Mouse (Mus musculus): Measurements from ENCODE around the gene Pnck. TPM values are rescaled to one million over a fixed set of nuclear protein-coding genes. Genes with fewer than 3 reads are reported as not detected.
A peak's percentile ranks its signal among the peaks of the same experiment; 100 is the strongest.

The Pnck gene
- polyA plus RNA-seq, 1 experiment from 2014 or later: 7.3 TPM

DNA sequence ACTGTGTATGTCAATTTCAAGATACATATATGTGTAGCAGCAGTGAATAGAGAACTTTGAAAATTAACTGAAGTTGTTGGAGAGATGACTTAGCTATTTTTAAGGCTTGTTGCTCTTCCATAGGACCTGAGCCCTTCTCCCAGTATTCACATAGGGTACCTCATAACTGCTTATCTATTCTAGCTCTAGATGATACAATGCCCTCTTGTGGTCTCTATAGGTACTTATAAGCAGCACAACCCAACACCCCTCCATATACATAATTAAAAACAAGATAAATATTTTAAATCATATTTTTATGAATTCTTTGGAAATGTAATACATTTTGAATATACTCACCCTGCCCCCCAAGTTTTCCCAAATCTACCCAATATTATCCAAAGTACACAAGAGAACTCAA is 3.2 kb upstream of the Pnck start:
- Histone ChIP-seq H3K36me3 (no peaks in the 10 kb centered on the region), H3K27me3 (ENCODE audit: insufficient read depth, poor library complexity, severe bottlenecking) (peaks cover 25% of the 10 kb centered on the region; the same call in 1 of the 2 replicates), H3K4me3 (no peak overlapping the region), H3K4me1 (no peaks in the 10 kb centered on the region), H3K27ac (no peak overlapping the region), H3K9me3 (no peaks in the 10 kb centered on the region)
- no peak for DNase-seq (ENCODE audit: low spot score)

DNA sequence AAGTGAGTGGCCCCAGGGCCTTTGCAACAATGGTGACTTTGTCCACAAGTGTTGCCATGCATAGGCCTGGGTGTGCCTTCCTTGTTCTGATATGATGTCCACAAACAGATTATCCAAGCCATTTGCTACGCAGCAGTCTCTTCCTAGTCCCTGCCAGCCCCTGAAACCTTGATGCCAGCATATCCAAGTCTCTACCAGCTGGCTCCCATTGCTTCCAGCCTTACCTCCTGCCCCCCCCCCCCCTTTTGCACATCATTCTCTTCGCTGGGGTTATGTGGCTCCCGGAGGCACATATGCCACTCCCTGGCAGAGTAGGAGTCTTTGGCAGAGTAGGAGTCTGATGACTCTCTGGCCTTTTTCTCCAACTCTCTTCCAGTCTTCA is 358 bp upstream of the Pnck start:
- no peaks in the 10 kb centered on the region for H3K36me3 ChIP-seq
- no peaks in the 10 kb centered on the region for H3K9me3 ChIP-seq
- no peaks in the 10 kb centered on the region for H3K4me1 ChIP-seq
- WGBS: 64% methylated on average over 3 of the region's 3 CpGs
- DNase-seq (ENCODE audit: low spot score): peak; percentile 58
- H3K27me3 ChIP-seq (ENCODE audit: insufficient read depth, poor library complexity, severe bottlenecking): peaks cover 50% of the 10 kb centered on the region; the same call in 1 of the 2 replicates
- peak overlapping the region; percentile 78 for H3K27ac ChIP-seq
- H3K4me3 ChIP-seq: peak overlapping the region; percentile 60

DNA sequence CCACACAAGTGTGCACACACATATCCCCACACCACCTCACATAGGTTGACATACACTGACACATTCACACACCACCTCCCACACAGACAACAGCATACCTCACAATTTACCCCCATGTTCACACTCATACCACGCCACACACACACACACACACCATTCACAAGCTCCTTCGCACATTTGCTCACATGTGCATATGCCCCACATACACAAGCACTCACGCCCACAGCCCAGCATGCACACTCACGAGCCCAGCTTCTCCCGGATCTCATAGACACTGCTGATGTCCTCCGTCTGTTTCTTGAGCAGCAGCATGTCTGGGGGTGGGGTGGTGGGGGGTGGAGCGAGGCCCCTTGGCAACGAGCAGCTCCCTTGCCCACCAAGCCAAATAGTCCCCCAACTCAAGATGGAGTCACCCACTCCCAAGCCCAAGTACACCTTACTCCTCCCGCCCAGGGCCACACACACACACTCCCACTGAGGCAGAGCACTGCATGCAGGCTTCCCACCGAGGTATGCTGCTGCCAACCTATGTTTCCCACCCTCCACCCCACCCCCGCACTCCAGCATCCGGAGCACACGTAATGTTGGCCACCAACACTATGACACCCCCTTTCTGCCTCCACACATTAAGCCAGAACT is 862 bp downstream of the Pnck start:
- no peaks in the 10 kb centered on the region for H3K36me3 ChIP-seq
- H3K4me1 ChIP-seq: no peaks in the 10 kb centered on the region
- H3K27me3 ChIP-seq (ENCODE audit: insufficient read depth, poor library complexity, severe bottlenecking): peaks cover 50% of the 10 kb centered on the region; the same call in 1 of the 2 replicates
- peak overlapping the region; percentile 78; the same call in 1 of the 2 replicates for H3K27ac ChIP-seq
- WGBS: 58% methylated on average over 13 of the region's 13 CpGs
- DNase-seq (ENCODE audit: low spot score): peak; percentile 47
- no peaks in the 10 kb centered on the region for H3K9me3 ChIP-seq
- peak overlapping the region; percentile 60; the same call in 1 of the 2 replicates for H3K4me3 ChIP-seq

DNA sequence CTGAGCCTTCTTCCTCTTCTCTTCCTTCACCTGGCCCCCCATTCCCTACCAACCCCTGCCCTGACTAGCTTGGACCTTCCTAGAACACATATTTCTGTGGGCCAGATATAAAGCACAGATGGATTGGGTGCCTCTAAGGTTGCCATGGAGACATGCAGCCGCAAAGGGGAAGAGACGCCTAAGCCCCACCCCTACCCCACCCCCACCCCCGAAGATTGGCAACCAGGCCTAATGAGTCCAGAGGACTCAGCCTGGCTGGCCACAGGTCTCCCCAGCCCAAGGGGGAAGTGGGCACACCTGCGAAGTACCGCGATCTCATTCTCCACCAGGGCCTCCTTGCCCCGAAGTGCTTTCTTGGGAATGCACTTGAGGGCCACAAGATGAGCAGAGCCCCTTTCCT is 1.5 kb downstream of the Pnck start:
- WGBS: 46% methylated on average over 7 of the region's 7 CpGs
- no peaks in the 10 kb centered on the region for H3K9me3 ChIP-seq
- H3K36me3 ChIP-seq: no peaks in the 10 kb centered on the region
- H3K27me3 ChIP-seq (ENCODE audit: insufficient read depth, poor library complexity, severe bottlenecking): peaks cover 50% of the 10 kb centered on the region; the same call in 1 of the 2 replicates
- no peak for DNase-seq (ENCODE audit: low spot score)
- H3K4me3 ChIP-seq: no peak overlapping the region
- no peak overlapping the region for H3K27ac ChIP-seq
- H3K4me1 ChIP-seq: no peaks in the 10 kb centered on the region

DNA sequence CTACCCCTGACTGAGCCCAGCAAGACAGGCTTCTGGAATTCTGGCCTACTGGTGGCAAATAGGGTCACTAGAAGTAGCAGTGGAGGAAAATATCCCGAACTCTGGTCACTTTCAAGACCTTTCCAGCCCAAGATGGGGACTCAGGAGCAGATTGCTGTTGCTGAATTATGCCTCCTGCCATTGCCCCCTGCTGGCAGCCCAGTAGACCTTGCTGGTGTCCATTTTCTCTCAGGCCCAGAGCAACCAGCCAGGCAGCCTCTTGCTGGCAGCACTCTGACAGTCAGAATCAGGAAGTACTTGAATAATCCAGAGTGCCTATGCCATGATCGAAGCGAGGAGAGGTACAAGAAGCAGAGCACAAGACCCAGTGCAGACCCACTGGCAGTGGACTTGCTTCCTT is 4.4 kb downstream of the Pnck start:
- Histone ChIP-seq H3K4me3 (no peak overlapping the region), H3K36me3 (no peaks in the 10 kb centered on the region), H3K27me3 (ENCODE audit: insufficient read depth, poor library complexity, severe bottlenecking) (peaks cover 46% of the 10 kb centered on the region; the same call in 1 of the 2 replicates), H3K9me3 (no peaks in the 10 kb centered on the region), H3K27ac (no peak overlapping the region), H3K4me1 (no peaks in the 10 kb centered on the region)
- 72% methylated on average over 3 of the region's 3 CpGs for WGBS
- no peak for DNase-seq (ENCODE audit: low spot score)

DNA sequence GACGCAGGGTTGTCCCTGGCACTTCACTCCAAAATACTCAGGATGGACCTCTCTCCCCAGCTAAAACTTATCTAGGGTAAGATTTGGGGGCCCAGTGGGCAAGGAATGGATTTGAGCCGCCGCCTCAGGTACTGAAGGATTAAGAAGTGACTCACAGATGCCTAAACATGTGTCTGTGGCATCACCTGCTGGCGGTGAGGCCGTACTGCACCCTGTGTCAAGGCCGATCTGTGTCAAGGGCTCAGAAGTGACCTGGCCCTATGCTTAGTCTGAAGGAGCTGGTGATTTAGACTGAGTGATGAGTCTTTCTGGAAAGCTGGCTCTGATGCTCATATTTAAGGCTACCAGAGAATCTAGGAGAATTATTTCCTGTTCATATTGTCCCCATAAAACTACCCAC is 5.7 kb downstream of the Pnck start:
- Histone ChIP-seq H3K4me3 (no peak overlapping the region), H3K27me3 (ENCODE audit: insufficient read depth, poor library complexity, severe bottlenecking) (peaks cover 35% of the 10 kb centered on the region; the same call in 1 of the 2 replicates), H3K4me1 (no peaks in the 10 kb centered on the region), H3K27ac (no peak overlapping the region), H3K36me3 (no peaks in the 10 kb centered on the region), H3K9me3 (no peaks in the 10 kb centered on the region)
- peak; percentile 82 for DNase-seq (ENCODE audit: low spot score)
- 14% methylated on average over 6 of the region's 6 CpGs for WGBS

DNA sequence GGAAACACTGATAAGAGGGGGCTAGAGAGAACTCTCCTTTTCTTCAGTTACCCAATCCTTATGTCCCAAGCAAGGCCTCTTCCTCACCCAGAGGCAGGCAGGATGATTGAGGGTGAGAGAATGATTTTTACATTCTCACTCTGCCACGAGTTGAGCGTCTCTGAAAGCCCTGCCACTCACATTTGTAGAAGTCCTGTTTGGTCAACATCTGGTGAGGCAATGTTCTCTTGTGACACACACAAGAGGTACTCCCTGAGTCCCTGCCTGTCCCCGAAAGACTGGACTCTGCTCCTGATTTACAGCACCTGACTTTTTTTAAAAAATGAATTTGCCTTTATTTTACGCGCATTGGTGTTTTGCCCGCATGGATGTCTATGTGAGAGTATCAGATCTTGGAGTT is 6.5 kb downstream of the Pnck start:
- H3K36me3 ChIP-seq: no peaks in the 10 kb centered on the region
- H3K9me3 ChIP-seq: no peaks in the 10 kb centered on the region
- WGBS: 75% methylated on average over 6 of the region's 6 CpGs
- H3K27me3 ChIP-seq (ENCODE audit: insufficient read depth, poor library complexity, severe bottlenecking): peaks cover 28% of the 10 kb centered on the region; the same call in 1 of the 2 replicates
- no peaks in the 10 kb centered on the region for H3K4me1 ChIP-seq
- no peak overlapping the region for H3K4me3 ChIP-seq
- DNase-seq (ENCODE audit: low spot score): no peak
- H3K27ac ChIP-seq: no peak overlapping the region

DNA sequence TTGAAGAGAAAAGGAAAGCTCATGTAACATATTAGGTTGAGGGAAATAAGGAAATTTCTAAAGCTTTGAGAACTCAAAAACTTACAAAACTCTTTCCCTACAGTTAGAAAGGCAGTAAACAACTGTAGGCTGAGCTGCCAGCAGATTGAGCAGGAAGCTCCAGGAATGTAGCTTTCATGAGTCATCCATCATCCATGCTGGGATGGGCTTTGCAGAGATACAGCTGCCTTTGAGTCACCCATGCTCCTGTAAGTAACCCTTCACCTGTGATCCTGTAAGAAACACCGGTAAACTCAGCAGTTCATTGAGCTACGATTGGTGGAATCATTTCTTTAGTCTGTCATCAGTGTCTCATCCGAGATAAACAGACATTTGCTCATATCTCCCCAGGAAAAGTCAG is 9.0 kb downstream of the Pnck start:
- WGBS: 62% methylated on average over 3 of the region's 3 CpGs
- Histone ChIP-seq H3K36me3 (no peaks in the 10 kb centered on the region), H3K4me3 (no peak overlapping the region), H3K4me1 (no peaks in the 10 kb centered on the region), H3K27me3 (ENCODE audit: insufficient read depth, poor library complexity, severe bottlenecking) (0 out of 2 replicates have a peak, but pooled peaks cover 5% of the 10 kb centered on the region), H3K9me3 (no peaks in the 10 kb centered on the region), H3K27ac (no peak overlapping the region)
- no peak for DNase-seq (ENCODE audit: low spot score)

DNA sequence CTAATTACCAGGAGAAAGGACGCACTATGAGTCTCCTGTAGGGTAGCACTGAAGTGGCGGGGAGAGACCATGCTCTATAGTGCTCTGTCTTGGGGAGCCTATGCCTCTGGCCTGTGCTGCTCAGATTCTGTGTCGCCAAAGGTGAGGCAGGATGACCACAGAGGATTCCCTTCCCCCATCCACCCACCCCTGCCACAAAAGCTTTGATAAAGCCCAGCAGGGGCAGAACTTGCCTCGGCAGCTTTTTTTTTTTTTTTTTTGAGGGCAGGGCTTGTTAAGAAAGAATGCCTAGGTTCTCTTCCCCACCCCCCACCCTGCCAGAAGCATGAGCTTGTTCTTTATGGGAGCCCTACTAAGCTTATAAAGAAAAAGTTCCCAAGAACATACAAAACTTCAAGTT is 14.8 kb downstream of the Pnck start:
- DNase-seq (ENCODE audit: low spot score): no peak
- peaks cover 25% of the 10 kb centered on the region for H3K27me3 ChIP-seq (ENCODE audit: insufficient read depth, poor library complexity, severe bottlenecking)
- H3K4me3 ChIP-seq: no peak overlapping the region
- no peaks in the 10 kb centered on the region for H3K4me1 ChIP-seq
- H3K27ac ChIP-seq: no peak overlapping the region
- WGBS: 15% methylated on average over 4 of the region's 4 CpGs
- H3K9me3 ChIP-seq: no peaks in the 10 kb centered on the region
- H3K36me3 ChIP-seq: no peaks in the 10 kb centered on the region; the same call in 1 of the 2 replicates

DNA sequence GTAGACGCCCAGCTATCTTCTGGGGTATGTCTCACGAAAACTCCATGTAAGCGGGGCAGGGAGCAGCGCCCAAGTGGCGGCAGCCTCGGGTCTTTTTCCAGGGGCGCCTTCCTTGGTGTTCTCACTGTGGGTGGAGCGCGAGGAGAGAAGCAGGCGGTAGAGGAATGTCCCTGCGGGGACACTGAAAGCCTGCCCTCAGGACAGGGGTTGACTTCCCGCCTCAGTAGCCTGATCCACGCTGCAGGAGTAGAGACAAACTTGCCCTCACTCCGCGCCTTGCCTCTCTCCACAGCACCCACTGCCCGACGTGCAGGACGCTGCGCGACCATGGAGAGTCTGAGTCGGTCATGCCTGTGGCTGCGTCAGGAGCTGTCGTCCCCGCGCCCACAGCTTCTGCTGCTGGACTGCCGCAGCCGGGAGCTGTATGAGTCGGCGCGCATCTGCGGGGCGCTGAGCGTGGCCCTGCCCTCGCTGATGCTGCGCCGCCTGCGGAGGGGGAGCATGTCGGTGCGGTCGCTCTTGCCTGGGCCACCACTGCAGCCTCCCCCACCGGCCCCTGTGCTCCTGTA is 19.9 kb downstream of the Pnck start:
- peak; percentile 74 for DNase-seq (ENCODE audit: low spot score)
- peaks cover 19% of the 10 kb centered on the region for H3K4me1 ChIP-seq
- WGBS: 18% methylated on average over 40 of the region's 41 CpGs

DNA sequence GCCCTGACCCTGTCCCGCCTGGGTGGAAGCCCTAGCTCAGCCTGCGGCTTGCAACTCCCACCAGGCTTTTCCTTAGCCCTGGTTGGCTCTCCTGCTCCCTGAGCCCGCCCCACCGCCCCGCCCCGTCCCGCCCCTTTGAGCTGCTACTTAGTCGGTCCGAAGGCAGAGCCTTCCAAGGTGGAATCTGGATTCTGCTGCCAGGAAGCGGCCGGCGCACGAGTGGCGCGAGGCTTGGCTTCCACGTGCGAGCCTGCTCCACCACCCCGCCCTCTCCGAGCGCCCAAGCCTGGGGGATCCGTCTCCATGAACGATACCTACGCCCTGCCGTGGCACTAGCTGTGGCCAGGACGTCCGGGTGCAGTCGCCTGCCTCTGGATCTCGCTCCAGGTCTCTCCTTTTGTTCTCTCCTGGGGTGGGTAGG is 20.7 kb downstream of the Pnck start, which contains the start of gene Dusp9:
Gene Dusp9, plus strand, starts transcription at position 165 of the 421 bp plus-strand sequence.
- Histone ChIP-seq H3K4me3 (peak within 1 kb of the TSS; percentile 57), H3K27ac (peak within 1 kb of the TSS; percentile 81), H3K27me3 (ENCODE audit: insufficient read depth, poor library complexity, severe bottlenecking) (peaks cover 80% of the 10 kb centered on the region), H3K4me1 (peaks cover 19% of the 10 kb centered on the region), H3K9me3 (no peaks in the 10 kb centered on the region), H3K36me3 (no peaks in the 10 kb centered on the region; the same call in 1 of the 2 replicates)
- DNase-seq (ENCODE audit: low spot score): peak; percentile 84
- 11% methylated on average over 28 of the region's 28 CpGs for WGBS

More for the DNA sequence above, 19.9 kb downstream of the Pnck start:
- no peaks in the 10 kb centered on the region; the same call in 1 of the 2 replicates for H3K36me3 ChIP-seq
- H3K27ac ChIP-seq: peak overlapping the region; percentile 81
- peaks cover 75% of the 10 kb centered on the region for H3K27me3 ChIP-seq (ENCODE audit: insufficient read depth, poor library complexity, severe bottlenecking)
- H3K4me3 ChIP-seq: peak overlapping the region; percentile 57
- H3K9me3 ChIP-seq: no peaks in the 10 kb centered on the region

DNA sequence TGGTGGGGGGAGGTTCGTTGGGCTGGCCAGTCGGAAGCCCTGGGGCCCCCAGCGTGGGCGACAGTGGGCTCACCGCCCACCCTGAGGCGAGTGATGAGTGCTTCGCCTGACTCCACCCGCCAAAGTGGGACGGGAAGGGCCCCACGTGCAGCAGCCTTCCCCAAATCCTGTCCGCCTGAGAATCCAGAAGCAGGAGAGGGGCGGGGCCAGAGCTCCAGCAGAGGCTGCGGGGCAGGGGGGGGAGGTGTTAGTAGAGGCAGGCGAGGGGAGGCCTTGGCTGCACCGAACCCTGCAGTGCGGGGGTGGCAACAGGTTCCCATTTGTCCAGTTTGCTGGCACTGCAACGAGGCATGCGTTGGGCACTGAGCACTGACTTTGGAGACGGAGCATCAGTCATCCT is 22.5 kb downstream of the Pnck start:
- Histone ChIP-seq H3K4me3 (peak overlapping the region; percentile 48), H3K27ac (no peak overlapping the region), H3K27me3 (ENCODE audit: insufficient read depth, poor library complexity, severe bottlenecking) (peaks cover 89% of the 10 kb centered on the region), H3K4me1 (peaks cover 19% of the 10 kb centered on the region), H3K36me3 (no peaks in the 10 kb centered on the region), H3K9me3 (no peaks in the 10 kb centered on the region)
- DNase-seq (ENCODE audit: low spot score): no peak
- WGBS: 10% methylated on average over 19 of the region's 19 CpGs

DNA sequence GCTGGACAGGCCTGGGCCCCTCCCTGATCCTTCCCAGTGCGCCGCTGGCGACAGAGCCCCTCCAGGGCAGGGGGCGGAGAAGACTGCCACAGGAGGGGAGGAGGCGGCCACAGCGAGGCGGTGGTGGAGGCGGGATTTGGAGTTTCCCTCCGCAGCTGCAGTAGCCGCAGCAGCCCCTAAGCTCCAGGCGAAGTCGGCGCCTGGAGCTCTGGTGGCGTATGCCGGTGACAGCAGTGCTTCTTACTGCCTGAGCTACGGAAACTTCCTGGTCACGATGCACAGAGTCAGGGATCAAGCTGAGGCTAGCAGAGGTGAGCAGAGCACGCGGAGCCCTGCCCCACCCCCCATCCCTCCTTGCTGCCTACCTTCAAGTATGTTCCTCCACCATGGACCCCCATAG is 24.5 kb downstream of the Pnck start:
- no peaks in the 10 kb centered on the region for H3K36me3 ChIP-seq
- peaks cover 93% of the 10 kb centered on the region for H3K27me3 ChIP-seq (ENCODE audit: insufficient read depth, poor library complexity, severe bottlenecking)
- H3K4me1 ChIP-seq: peaks cover 19% of the 10 kb centered on the region
- WGBS: 15% methylated on average over 19 of the region's 19 CpGs
- H3K27ac ChIP-seq: no peak overlapping the region
- H3K9me3 ChIP-seq: no peaks in the 10 kb centered on the region
- DNase-seq (ENCODE audit: low spot score): no peak
- peak overlapping the region; percentile 40; the same call in 1 of the 2 replicates for H3K4me3 ChIP-seq

All from heart, embryonic 10.5 days (tissue).